Mouse (Mus musculus): ENCODE results near the gene Kcnk7. TPM values are rescaled to one million over a fixed set of nuclear protein-coding genes. Genes with fewer than 3 reads are reported as not detected.

The Kcnk7 gene
- total RNA-seq, 1 experiment: 0.67 TPM

DNA sequence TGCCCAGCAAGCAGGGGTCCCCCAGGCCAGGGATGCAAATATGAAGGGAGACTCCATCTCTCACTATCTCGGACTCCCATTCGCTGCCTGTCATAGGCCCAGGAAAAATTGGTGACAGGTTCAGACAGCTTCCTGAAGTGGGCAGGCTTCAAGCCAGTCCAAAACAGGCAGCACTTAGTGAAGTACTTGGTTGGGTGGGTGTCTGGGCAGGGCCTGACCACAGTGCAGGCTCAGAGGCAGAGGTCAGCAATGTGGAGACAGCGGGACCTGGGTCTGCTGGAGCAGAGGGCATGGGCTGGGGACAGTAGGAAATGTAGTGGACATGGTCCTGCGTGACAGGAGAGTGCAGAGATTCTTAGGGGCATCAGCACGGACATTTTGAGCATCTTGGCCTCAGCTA, 12.6 kb upstream of the Kcnk7 start:
- no peak overlapping the region for H3K27ac ChIP-seq (ENCODE audit: insufficient read depth, low read depth, low read length, poor library complexity, severe bottlenecking)
- H3K36me3 ChIP-seq (ENCODE audit: control insufficient read depth, insufficient read depth, low read length, poor library complexity, severe bottlenecking): peaks cover 4% of the 10 kb centered on the region; the same call in 1 of the 2 replicates
- DNase-seq (ENCODE audit: low read depth, low spot score): no peak
- in situ Hi-C loops (cut with MboI; ENCODE audit: low sequenced_read_pairs in 2 of 2, unreplicated experiment in 2 of 2): no loop called here
- no peak overlapping the region for H3K9ac ChIP-seq (ENCODE audit: insufficient read depth, low read depth, low read length, poor library complexity, severe bottlenecking)
- H3K4me3 ChIP-seq (ENCODE audit: insufficient read depth in 1 of 2, low read depth in 1 of 2, low read length in 2 of 2, poor library complexity in 1 of 2, severe bottlenecking in 1 of 2): no peak overlapping the region
- H3K9me3 ChIP-seq (ENCODE audit: control insufficient read depth, insufficient read depth, low read depth, low read length): no peaks in the 10 kb centered on the region
- TF ChIP-seq HCFC1 (IDR thresholded peaks at IDR 0.05; ENCODE audit: borderline replicate concordance, insufficient read depth, low read length) (no peak), MAFK (IDR thresholded peaks at IDR 0.05; ENCODE audit: insufficient read depth, low read depth, low read length) (no peak), ZNF384 (IDR thresholded peaks at IDR 0.05; ENCODE audit: low read depth, low read length) (no peak), CHD2 (IDR thresholded peaks at IDR 0.05; ENCODE audit: low read depth, low read length) (no peak), ZC3H11A (IDR thresholded peaks at IDR 0.05; ENCODE audit: borderline replicate concordance, low read depth, low read length) (no peak)
- H3K4me1 ChIP-seq (ENCODE audit: control insufficient read depth in 2 of 2, insufficient read depth in 2 of 2, low read length in 2 of 2, poor library complexity in 1 of 2): peaks cover 4 to 17% of the 10 kb centered on the region in 2 experiments; a peak in 2 of 4 replicates

DNA sequence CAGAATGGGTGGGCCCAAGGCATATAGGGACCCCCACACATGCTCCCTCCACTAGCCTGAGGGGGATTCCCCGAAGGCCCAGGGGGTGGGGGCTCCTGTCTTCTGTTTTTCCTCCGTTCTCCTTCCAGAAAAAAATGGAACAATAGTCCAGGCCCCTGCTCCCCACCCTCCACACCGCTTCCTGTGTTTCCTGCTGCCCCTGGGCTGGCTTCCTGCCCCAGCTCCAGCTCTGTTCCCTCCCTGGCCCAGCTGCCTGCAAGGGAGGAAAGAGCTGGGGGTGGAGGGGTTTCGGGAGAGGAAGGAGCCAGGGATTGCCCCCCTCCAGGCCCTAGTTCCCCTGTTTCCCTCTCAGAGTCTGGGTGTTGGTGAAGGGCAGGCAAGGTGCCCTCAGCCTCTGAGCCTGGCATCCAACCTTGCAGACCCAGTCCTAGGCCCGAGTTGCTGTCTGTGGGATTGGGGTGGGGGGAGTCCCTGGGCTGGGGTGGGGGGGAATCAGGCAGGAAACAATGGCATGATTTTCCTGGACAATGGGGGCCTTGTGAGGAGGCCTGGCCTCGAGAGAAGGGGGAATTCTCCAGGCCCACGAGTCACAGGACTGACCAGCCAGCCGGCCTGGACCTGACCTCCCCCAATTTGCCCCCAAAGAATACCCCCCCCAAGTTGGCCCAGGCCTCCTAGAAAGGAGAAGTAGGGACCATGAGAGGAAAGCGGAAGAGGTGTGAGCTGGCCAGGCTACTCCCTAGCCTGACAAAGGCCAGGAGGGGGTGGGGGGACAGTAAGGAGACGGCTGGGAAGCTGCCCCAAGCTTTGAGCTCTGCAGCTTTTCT, 11.9 kb upstream of the Kcnk7 start:
- peaks cover 4% of the 10 kb centered on the region; the same call in 1 of the 2 replicates for H3K36me3 ChIP-seq (ENCODE audit: control insufficient read depth, insufficient read depth, low read length, poor library complexity, severe bottlenecking)

DNA sequence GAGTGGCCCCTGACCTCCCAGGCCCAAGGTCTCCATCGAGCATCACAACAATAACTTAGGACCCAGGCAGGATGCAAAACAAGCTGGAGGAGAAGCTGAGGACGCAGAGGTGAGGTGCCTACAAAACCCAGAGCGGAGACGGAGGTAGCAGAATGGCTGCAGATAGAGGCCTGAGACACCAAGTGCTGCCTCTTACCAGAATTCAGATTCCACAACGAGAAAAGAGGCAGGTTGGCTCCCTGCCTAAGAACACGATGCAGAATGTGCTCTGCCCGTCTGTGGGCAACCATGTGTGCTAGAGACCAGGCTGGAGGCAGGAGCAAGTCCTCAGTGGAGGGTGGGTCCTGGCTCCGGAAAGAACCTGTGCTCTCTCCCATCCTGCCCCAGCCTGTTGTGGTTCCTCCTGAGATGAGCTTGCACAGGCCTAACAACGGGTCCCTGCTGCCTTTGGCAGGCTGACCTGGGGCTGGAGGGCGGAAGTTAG, 11.2 kb upstream of the Kcnk7 start:
- Histone ChIP-seq H3K27ac (ENCODE audit: insufficient read depth, low read depth, low read length, poor library complexity, severe bottlenecking) (no peak overlapping the region), H3K9ac (ENCODE audit: insufficient read depth, low read depth, low read length, poor library complexity, severe bottlenecking) (no peak overlapping the region), H3K4me3 (ENCODE audit: insufficient read depth in 1 of 2, low read depth in 1 of 2, low read length in 2 of 2, poor library complexity in 1 of 2, severe bottlenecking in 1 of 2) (no peak overlapping the region), H3K4me1 (ENCODE audit: control insufficient read depth in 2 of 2, insufficient read depth in 2 of 2, low read length in 2 of 2, poor library complexity in 1 of 2) (peaks cover 0 to 12% of the 10 kb centered on the region in 2 experiments; a peak in 1 of 4 replicates), H3K9me3 (ENCODE audit: control insufficient read depth, insufficient read depth, low read depth, low read length) (no peaks in the 10 kb centered on the region), H3K36me3 (ENCODE audit: control insufficient read depth, insufficient read depth, low read length, poor library complexity, severe bottlenecking) (peaks cover 4% of the 10 kb centered on the region; the same call in 1 of the 2 replicates)
- no peak for TF ChIP-seq ZNF384 (IDR thresholded peaks at IDR 0.05; ENCODE audit: low read depth, low read length)
- TF ChIP-seq CHD2 (IDR thresholded peaks at IDR 0.05; ENCODE audit: low read depth, low read length): no peak
- no peak for TF ChIP-seq ZC3H11A (IDR thresholded peaks at IDR 0.05; ENCODE audit: borderline replicate concordance, low read depth, low read length)
- TF ChIP-seq MAFK (IDR thresholded peaks at IDR 0.05; ENCODE audit: insufficient read depth, low read depth, low read length): no peak
- TF ChIP-seq HCFC1 (IDR thresholded peaks at IDR 0.05; ENCODE audit: borderline replicate concordance, insufficient read depth, low read length): no peak
- in situ Hi-C loops (cut with MboI; ENCODE audit: low sequenced_read_pairs in 2 of 2, unreplicated experiment in 2 of 2): no loop called here
- DNase-seq (ENCODE audit: low read depth, low spot score): no peak

More for the DNA sequence above, 11.9 kb upstream of the Kcnk7 start:
- no peak overlapping the region for H3K9ac ChIP-seq (ENCODE audit: insufficient read depth, low read depth, low read length, poor library complexity, severe bottlenecking)
- no peak overlapping the region for H3K27ac ChIP-seq (ENCODE audit: insufficient read depth, low read depth, low read length, poor library complexity, severe bottlenecking)
- no peaks in the 10 kb centered on the region for H3K9me3 ChIP-seq (ENCODE audit: control insufficient read depth, insufficient read depth, low read depth, low read length)
- H3K4me1 ChIP-seq (ENCODE audit: control insufficient read depth in 2 of 2, insufficient read depth in 2 of 2, low read length in 2 of 2, poor library complexity in 1 of 2): peaks cover 4 to 16% of the 10 kb centered on the region in 2 experiments; a peak in 2 of 4 replicates
- no peak for DNase-seq (ENCODE audit: low read depth, low spot score)
- H3K4me3 ChIP-seq (ENCODE audit: insufficient read depth in 1 of 2, low read depth in 1 of 2, low read length in 2 of 2, poor library complexity in 1 of 2, severe bottlenecking in 1 of 2): no peak overlapping the region
- in situ Hi-C loops (cut with MboI; ENCODE audit: low sequenced_read_pairs in 2 of 2, unreplicated experiment in 2 of 2): no loop called here
- TF ChIP-seq HCFC1 (IDR thresholded peaks at IDR 0.05; ENCODE audit: borderline replicate concordance, insufficient read depth, low read length): no peak
- TF ChIP-seq MAFK (IDR thresholded peaks at IDR 0.05; ENCODE audit: insufficient read depth, low read depth, low read length): no peak
- no peak for TF ChIP-seq ZNF384 (IDR thresholded peaks at IDR 0.05; ENCODE audit: low read depth, low read length)
- no peak for TF ChIP-seq ZC3H11A (IDR thresholded peaks at IDR 0.05; ENCODE audit: borderline replicate concordance, low read depth, low read length)
- no peak for TF ChIP-seq CHD2 (IDR thresholded peaks at IDR 0.05; ENCODE audit: low read depth, low read length)

DNA sequence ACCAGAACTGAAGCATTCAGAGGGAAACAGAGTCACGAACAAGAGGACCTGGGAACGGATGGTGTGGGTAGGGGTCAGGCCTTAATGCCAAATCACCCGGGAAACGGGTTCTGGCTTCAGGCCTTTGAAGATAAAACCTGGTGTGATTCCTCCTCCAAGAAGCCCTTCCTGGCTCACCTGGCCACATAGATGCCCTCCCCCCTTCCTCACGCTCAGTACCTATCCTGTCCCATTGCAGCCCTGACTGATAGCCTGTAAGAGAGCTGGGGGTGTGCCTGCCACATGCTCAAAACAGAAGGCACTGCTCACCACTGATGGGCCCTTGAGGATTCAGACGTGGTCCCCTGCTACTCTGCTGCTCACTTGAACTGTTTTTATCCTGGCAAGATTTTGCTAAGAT, 10.4 kb upstream of the Kcnk7 start:
- H3K9me3 ChIP-seq (ENCODE audit: control insufficient read depth, insufficient read depth, low read depth, low read length): no peaks in the 10 kb centered on the region
- in situ Hi-C loops (cut with MboI; ENCODE audit: low sequenced_read_pairs in 2 of 2, unreplicated experiment in 2 of 2): no loop called here
- TF ChIP-seq MAFK (IDR thresholded peaks at IDR 0.05; ENCODE audit: insufficient read depth, low read depth, low read length): no peak
- no peak for TF ChIP-seq ZC3H11A (IDR thresholded peaks at IDR 0.05; ENCODE audit: borderline replicate concordance, low read depth, low read length)
- no peak for TF ChIP-seq HCFC1 (IDR thresholded peaks at IDR 0.05; ENCODE audit: borderline replicate concordance, insufficient read depth, low read length)
- no peak for TF ChIP-seq ZNF384 (IDR thresholded peaks at IDR 0.05; ENCODE audit: low read depth, low read length)
- no peak for TF ChIP-seq CHD2 (IDR thresholded peaks at IDR 0.05; ENCODE audit: low read depth, low read length)
- DNase-seq (ENCODE audit: low read depth, low spot score): no peak
- no peak overlapping the region for H3K27ac ChIP-seq (ENCODE audit: insufficient read depth, low read depth, low read length, poor library complexity, severe bottlenecking)
- H3K4me3 ChIP-seq (ENCODE audit: insufficient read depth in 1 of 2, low read depth in 1 of 2, low read length in 2 of 2, poor library complexity in 1 of 2, severe bottlenecking in 1 of 2): no peak overlapping the region
- H3K36me3 ChIP-seq (ENCODE audit: control insufficient read depth, insufficient read depth, low read length, poor library complexity, severe bottlenecking): peaks cover 4% of the 10 kb centered on the region; the same call in 1 of the 2 replicates
- peaks cover 0 to 12% of the 10 kb centered on the region in 2 experiments; a peak in 1 of 4 replicates for H3K4me1 ChIP-seq (ENCODE audit: control insufficient read depth in 2 of 2, insufficient read depth in 2 of 2, low read length in 2 of 2, poor library complexity in 1 of 2)
- H3K9ac ChIP-seq (ENCODE audit: insufficient read depth, low read depth, low read length, poor library complexity, severe bottlenecking): no peak overlapping the region
